Mouse (Mus musculus): ENCODE measurements around the gene Lrguk. TPM values are rescaled to one million over a fixed set of nuclear protein-coding genes. Genes with fewer than 3 reads are reported as not detected.

The Lrguk gene
- total and polyA plus RNA-seq, 3 experiments, result 0.12 to 1.6 TPM; not detected in 1

GRCm38 (mm10) chr6:34067271-34067670 is 38.0 kb downstream of the Lrguk start:
- Histone ChIP-seq H3K4me1 (ENCODE audit: control insufficient read depth in 1 of 2, insufficient read depth in 2 of 2, low read length in 2 of 2) (no peaks in the 10 kb centered on the region), H3K4me3 (ENCODE audit: control insufficient read depth in 1 of 2, insufficient read depth in 1 of 2, low read depth in 2 of 2, low read length in 2 of 2) (no peak overlapping the region), H3K36me3 (ENCODE audit: control insufficient read depth in 1 of 2, insufficient read depth in 2 of 2, low read length in 2 of 2) (no peaks in the 10 kb centered on the region), H3K9ac (ENCODE audit: control insufficient read depth, low read depth, low read length, poor library complexity, severe bottlenecking) (no peak overlapping the region), H3K9me3 (replicated peaks; ENCODE audit: insufficient read depth, low read length) (no peaks in the 10 kb centered on the region), H3K79me2 (ENCODE audit: control insufficient read depth, insufficient read depth, low read length, poor library complexity) (no peaks in the 10 kb centered on the region), H3K27me3 (ENCODE audit: control insufficient read depth in 1 of 2, insufficient read depth in 2 of 2, low read length in 2 of 2) (no peaks in the 10 kb centered on the region), H3K27ac (ENCODE audit: control insufficient read depth, low read depth, low read length) (no peak overlapping the region)
- TF ChIP-seq UBTF (IDR thresholded peaks at IDR 0.05; ENCODE audit: borderline replicate concordance, insufficient read depth, low read depth, low read length) (no peak), MAX (IDR thresholded peaks at IDR 0.05; ENCODE audit: low read length) (no peak), MXI1 (IDR thresholded peaks at IDR 0.05; ENCODE audit: low read depth, low read length) (no peak), ZKSCAN1 (IDR thresholded peaks at IDR 0.05; ENCODE audit: low read depth, low read length) (no peak), CHD1 (IDR thresholded peaks at IDR 0.05; ENCODE audit: low read depth, low read length) (no peak), USF2 (IDR thresholded peaks at IDR 0.05; ENCODE audit: borderline replicate concordance in 1 of 2, insufficient read depth in 1 of 2, low read depth in 1 of 2, low read length in 2 of 2) (no peak), GABPA (IDR thresholded peaks at IDR 0.05; ENCODE audit: low read depth, low read length) (no peak), RAD21 (IDR thresholded peaks at IDR 0.05; ENCODE audit: low read depth, low read length) (no peak), USF1 (IDR thresholded peaks at IDR 0.05; ENCODE audit: low read depth, low read length) (no peak), TAL1 (IDR thresholded peaks at IDR 0.05; ENCODE audit: low read length) (no peak), NELFE (IDR thresholded peaks at IDR 0.05; ENCODE audit: low read depth, low read length) (no peak), MAFK (IDR thresholded peaks at IDR 0.05; ENCODE audit: borderline replicate concordance, low read depth, low read length) (no peak), ZMIZ1 (IDR thresholded peaks at IDR 0.05; ENCODE audit: low read depth, low read length) (no peak), TCF12 (IDR thresholded peaks at IDR 0.05; ENCODE audit: low read depth, low read length) (no peak), GATA1 (IDR thresholded peaks at IDR 0.05; ENCODE audit: low read depth, low read length) (no peak), BHLHE40 (IDR thresholded peaks at IDR 0.05; ENCODE audit: borderline replicate concordance, low read depth, low read length) (no peak)
- no peak for DNase-seq (ENCODE audit: low read depth, low spot score)

DNA sequence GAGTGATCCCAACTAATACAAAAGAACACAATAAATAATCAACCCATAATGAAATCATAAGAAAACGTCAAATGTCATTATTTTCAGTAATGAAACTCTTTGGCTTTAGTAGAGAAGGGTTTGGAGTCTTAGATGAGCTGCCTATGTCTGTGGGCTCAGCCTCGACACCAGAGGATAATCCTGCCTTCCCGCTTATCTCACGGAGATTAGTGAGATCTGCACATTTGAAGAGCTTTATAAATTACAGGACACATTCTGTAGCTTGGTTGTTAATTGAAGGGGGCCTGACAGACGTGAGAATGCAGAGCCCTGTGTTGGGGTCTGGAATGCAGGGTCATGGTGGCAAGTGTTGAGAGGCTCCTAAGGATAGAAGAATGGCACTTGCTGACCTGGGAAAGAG is 42.7 kb downstream of the Lrguk start:
- no peaks in the 10 kb centered on the region for H3K36me3 ChIP-seq (ENCODE audit: control insufficient read depth in 1 of 2, insufficient read depth in 2 of 2, low read length in 2 of 2)
- no peaks in the 10 kb centered on the region for H3K27me3 ChIP-seq (ENCODE audit: control insufficient read depth in 1 of 2, insufficient read depth in 2 of 2, low read length in 2 of 2)
- H3K27ac ChIP-seq (ENCODE audit: control insufficient read depth, low read depth, low read length), result no peak overlapping the region
- no peaks in the 10 kb centered on the region for H3K9me3 ChIP-seq (replicated peaks; ENCODE audit: insufficient read depth, low read length)
- no peak overlapping the region for H3K9ac ChIP-seq (ENCODE audit: control insufficient read depth, low read depth, low read length, poor library complexity, severe bottlenecking)
- no peaks in the 10 kb centered on the region for H3K79me2 ChIP-seq (ENCODE audit: control insufficient read depth, insufficient read depth, low read length, poor library complexity)
- TF ChIP-seq TBP (IDR thresholded peaks at IDR 0.05; ENCODE audit: low read depth, low read length) (no peak), E2F4 (IDR thresholded peaks at IDR 0.05; ENCODE audit: borderline replicate concordance, low read depth, low read length) (no peak), POLR2AphosphoS5 (IDR thresholded peaks at IDR 0.05; ENCODE audit: borderline replicate concordance, low read depth, low read length) (no peak), MAX (IDR thresholded peaks at IDR 0.05; ENCODE audit: low read length) (no peak), MEF2A (IDR thresholded peaks at IDR 0.05; ENCODE audit: extremely low read depth, insufficient replicate concordance, low read depth, low read length, poor library complexity, severe bottlenecking) (no peak), ZMIZ1 (IDR thresholded peaks at IDR 0.05; ENCODE audit: low read depth, low read length) (no peak), HCFC1 (IDR thresholded peaks at IDR 0.05; ENCODE audit: low read depth, low read length) (no peak), KAT2A (conservative IDR thresholded peaks at IDR 0.05; ENCODE audit: low read depth, low read length) (no peak), ZNF384 (IDR thresholded peaks at IDR 0.05; ENCODE audit: low read depth, low read length) (no peak), RAD21 (IDR thresholded peaks at IDR 0.05; ENCODE audit: low read depth, low read length) (no peak), RCOR1 (IDR thresholded peaks at IDR 0.05; ENCODE audit: low read depth, low read length) (no peak), TCF12 (IDR thresholded peaks at IDR 0.05; ENCODE audit: low read depth, low read length) (no peak)
- no peaks in the 10 kb centered on the region for H3K4me1 ChIP-seq (ENCODE audit: control insufficient read depth in 1 of 2, insufficient read depth in 2 of 2, low read length in 2 of 2)
- DNase-seq (ENCODE audit: low read depth, low spot score), result no peak
- H3K4me3 ChIP-seq (ENCODE audit: control insufficient read depth in 1 of 2, insufficient read depth in 1 of 2, low read depth in 2 of 2, low read length in 2 of 2), result no peak overlapping the region
